Mouse (Mus musculus) adrenal gland (tissue): Measurements from ENCODE around the gene Aasdhppt.

Experiments used
- microRNA-seq, 2 experiments: library from miRNA; unstranded; fragments of <30 nt; microRNA quantifications; one replicate each; pipeline ENCODE4; 2019

Gene Aasdhppt

Small RNA genes within 50 kb of the gene (microRNA-seq; reads per million reads assigned to microRNA genes)
- 0 reads per million in 2 experiments for gene Gm22195
